Mouse (Mus musculus) spleen, postnatal 36 days (tissue): ENCODE measurements at regions not wholly inside any gene's neighbourhood (a gene's known extent, or its start where the extent isn't known, plus 50 kb on each side); places are given as distances from the start of the nearest gene placed in this dataset.
A peak's percentile ranks its signal among the peaks of the same experiment; 100 is the strongest.
"Not testable (repeated sequence)": the region's sequence is repeated elsewhere in the genome, so short reads cannot be mapped to it uniquely, and the experiment has no call there.

ENCODE experiments used
- DNase-seq, 2 experiments: peaks; one replicate each; pipeline ENCODE4 v3.0.0; 2022; ENCODE audit warnings: low spot score in 2 of 2, mixed read lengths in 1 of 2

DNA sequence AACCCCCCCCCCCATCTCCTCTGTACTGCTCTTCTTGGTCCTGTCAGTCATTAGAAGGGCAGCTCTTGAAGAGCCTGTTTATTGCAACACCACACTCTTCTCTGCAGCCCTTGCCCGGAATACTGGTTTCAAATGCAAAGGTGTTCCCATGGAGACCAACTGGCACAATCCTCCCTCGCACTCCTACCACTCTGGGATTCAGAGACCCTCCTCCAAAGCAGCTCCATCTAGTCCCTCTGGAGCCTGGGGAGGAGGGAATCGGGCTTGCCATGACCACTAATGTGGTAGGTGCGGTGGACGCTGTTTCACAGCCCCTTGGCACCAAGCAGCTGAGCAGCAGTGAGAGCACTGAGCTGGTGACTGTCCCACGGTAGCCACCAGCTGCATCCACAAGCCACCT is 83.1 kb downstream of the Stk35 start:
- DNase-seq: no peak

DNA sequence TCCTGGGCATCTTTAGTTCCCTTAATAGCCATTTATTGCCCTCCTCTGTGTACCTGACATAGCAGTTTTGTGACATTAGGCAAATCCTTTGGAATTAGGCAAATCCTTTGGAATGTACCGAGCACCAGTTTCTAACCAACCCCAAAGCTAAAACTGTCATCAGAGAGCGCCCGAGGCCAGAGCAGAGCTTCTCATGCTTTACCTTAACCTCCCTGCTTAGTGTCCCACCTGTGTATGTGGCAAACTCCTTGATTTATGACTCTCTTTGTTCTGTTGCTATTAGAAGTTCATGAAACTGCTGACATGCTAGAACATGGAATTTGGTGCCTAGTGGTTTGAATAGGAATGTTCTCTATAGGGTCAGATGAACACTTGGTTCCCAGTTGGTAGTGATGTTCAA is 84.0 kb downstream of the Stk35 start:
- no peak for DNase-seq

DNA sequence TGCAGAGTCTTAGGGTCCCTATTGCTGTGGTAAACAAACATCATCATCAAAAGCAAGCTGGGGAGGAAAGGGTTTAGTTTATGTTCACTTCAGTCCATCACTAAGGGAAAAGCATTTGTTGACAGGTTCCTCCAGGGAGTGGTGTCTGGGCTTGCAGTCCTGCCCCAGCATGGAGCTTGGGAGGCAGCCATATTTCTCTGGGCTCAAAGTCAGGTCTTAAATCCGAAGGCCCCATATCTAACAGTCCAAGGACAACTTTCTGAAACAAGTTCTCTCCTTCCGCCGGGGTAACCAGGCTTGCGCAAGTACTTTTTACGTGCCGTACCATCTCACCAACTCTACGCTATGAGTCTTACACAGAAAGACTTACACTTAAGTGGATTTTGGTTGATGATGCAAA is 85.2 kb downstream of the Stk35 start:
- no peak for DNase-seq

DNA sequence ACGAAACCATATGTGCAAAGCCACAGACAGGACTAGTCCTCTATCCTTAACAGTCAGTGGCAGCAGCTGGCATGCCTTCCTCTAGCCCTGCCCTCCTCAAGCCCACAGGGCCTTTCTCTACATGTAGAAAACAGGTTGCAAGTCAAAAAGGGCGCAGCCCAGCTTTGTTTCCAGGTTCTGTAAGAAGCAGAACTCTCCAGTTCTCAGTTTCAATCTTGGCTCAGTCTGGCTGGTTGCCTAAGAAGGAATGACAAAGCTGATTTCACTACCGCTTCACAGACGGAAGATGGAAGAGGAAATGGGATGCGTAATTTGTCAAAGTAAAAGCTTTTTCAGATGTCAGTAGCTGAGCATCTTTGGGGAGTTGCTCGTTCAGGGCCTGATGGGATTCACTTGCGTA is 92.9 kb downstream of the Stk35 start:
- DNase-seq: peak; percentile 7 to 46

DNA sequence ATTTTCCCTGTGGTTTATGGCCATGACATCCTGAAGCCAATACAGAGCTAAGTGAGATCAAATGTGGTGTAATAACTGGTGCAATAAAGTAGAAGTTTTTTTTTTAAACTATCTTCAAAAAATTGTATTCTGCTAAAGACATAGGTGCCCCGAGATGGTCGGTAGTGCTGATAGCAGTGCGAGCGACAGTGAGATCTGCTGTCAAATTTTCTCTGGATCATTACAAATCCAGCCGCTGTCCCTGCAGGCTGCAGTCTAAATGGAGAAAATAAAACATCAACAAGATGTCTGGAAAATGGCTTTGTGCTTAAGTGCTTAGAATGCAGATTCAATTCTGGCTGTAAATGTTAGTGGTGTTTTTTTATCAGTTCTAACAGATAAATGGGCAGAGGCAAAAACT is 93.5 kb downstream of the Stk35 start:
- no peak for DNase-seq

DNA sequence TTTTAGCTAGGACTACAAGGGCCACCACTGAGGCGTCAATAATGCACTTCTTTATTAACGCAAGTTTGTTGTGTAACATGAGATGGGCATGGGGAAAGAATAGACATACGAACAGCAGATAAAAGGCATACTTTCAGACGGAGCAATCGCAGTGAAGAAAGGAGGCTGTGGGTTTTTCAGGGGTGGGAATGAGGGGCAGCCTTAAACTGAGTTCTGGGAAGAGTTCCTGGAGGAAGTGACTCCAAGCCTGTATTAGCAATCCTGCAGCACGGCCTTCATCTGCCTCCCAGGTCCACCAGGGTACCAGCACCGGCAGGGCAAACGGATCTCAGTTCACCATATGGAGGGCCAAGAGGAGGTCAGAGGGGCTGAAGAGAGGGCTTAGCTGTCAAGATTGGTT is 94.6 kb downstream of the Stk35 start:
- DNase-seq: no peak

DNA sequence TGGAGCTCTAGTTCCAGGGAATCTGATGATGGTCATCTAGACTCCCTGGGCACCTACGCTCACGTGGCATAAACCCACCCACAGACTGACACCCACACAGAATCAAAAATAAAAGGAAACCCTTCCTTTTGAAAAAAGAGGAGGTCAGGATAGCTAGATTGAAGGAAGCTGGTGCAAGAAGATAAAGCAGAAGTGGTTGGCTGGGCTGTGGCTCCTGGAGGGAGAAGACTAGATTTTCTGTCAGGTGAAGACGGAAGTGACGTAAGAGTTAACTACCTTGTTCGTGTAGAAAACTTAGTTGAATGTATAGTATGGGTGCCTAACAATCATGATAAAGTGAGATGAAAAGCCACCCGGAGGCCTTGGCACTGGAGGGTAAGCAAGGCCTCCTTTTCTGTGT is 95.1 kb downstream of the Stk35 start:
- DNase-seq: no peak

DNA sequence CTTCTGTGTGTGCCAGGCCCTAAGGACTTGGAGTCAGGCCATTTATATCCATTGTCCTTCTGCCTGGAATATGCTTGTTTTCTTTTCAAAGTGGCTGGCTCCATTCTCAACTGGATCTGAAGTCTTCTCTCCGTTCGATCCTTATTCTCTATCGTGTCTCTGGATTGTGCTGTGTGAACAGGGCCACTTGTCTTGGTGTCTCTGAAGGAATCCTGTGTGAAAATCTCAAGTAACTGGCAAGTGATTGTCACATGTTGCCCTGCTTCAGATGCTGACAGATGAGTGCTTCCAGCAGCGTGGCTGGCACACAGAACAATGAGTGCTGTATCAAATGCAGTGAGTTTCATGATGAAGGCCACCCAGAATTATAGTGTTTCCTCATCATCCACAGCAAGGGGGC is 96.4 kb downstream of the Stk35 start:
- no peak for DNase-seq

DNA sequence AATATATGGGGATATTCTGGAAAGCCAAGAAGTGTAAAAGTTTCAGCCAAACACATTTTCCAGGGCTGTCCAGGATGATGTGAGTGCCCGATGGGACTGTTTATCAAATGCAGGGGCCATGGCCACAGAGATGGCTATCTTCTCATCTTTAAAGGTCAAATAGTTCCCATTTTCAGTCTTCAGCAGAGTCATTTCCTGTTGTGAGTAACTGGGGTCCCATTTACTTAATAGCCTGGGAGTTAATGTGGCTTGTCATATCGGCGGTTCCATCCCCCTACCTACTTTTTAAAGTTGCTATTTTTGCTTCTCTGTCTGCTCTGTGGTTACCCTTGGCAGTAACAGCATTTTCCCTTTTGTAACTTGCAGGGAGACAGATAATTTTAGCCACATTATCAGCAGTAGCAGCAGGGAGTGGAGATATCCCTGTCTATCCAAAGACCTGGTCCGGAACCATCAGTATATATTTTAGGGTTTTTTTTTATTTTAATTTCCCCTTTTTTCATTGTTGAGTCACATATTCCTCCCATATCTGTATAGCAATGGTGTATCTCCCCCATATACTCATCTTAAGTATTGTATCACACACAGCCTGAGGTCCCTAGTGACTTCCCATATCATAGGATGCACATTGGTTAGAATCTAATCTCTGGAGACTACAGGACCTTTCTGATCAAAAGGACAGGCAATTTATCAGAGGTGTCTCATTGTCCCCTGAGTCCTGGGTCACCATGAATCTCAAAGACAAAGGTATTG is 103.2 kb downstream of the Stk35 start:
- DNase-seq: no peak

DNA sequence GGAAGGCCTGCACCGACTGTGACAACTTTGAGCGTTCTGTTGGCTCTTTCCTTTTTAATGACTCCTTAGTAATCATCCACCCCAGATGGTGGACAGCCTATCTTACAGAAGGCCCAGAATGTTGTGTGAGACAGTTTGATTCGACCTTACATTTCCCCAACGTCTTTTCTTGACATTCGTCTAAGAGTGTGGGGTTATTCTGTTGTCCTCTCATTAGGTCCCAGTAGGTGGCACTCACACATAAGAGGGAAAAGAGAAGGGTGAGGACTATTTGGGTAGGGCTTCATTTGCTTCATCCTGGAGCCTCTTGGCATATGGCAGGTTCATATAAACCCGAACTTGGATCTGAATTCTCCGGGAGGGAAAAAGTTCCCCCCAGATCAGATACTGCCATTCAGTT is 104.4 kb downstream of the Stk35 start:
- no peak for DNase-seq

DNA sequence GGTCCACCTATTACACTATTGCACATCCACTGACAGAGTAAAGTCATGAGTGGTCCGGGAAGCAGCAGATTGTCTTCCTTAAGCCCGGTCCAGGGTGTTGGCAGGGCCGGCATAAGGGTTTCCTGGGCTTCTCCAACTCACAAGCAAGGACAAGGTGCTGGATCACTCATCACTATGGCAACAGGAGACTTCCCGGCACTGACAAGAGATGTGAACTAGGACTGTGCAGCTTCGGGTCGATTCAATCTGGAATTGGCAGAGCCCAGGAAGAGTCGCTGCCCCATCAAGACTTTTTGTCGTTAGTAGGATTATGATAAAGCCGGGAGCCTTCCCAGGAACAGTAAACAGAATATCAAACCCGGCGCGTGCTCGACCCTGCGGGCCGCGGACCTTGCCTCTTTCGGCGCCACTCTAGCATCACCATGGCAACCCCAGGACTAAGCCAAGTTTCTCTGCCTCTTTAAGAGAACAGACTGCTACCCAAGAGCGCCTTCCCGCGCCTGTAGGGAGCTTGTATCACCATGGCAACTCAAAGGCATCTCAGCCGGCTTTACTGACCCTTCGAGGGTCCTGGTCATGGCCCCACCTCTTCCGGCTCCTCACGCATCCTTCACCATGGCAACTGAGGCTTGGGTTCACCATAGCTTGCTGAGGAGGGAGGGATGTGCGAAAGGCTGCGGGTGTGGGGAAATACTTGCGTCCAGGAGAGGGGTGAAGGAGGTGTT is 103.3 kb upstream of the Tgm3 start:
- no peak for DNase-seq

DNA sequence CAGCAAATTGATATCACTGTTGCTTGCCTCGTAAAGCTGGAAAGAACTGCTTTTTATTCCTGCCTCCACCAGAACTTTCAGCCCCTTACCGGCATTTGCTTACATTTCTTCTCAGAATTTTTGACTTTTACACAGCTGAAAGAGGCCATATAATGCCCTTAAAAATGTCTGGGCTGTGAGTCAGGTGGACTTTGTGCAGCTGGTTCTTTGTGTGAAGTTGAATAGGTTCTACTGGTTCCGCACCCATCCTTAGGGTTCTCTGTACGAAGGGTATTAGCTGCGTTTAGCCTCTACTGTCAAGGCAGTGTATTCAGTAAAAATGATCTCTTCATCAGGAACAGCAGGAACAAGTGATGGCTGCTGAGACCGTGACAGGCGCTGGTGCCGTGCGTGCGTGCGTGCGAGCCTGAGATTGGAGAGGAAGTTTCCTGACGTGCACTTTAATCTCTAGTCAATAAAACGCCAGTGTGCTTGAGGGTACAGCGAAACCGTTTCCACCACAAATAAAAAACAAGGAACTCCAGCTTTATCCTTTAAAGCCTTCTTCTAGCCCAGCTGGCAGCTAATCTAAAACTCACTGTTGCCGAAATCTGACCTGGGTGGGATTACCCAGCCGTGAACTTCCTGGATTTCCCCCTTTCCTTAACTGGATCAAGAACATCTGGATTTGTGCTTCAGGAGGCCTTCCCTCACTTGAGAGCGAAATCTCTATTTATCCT is 100.8 kb upstream of the Tgm3 start:
- no peak for DNase-seq

DNA sequence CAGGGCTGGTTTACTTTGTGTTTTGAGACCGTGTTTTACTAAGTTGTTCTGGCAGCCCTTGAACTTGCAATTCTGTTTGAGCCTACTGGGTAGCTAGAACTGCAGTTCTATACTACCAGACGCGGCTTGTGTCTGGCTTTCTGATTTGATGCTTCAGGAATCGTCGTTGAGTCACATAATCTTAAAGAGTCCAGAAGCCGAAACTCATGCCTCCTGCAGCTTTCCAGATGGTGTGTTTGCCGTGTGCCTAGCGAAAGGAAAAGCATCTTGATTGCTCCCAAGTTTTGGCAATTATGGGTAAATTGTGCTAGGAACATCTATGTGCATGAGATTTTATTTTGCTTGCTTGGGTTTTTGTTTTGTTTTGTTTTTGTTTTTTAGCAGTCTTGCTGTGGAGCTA is 99.6 kb upstream of the Tgm3 start:
- no peak for DNase-seq

DNA sequence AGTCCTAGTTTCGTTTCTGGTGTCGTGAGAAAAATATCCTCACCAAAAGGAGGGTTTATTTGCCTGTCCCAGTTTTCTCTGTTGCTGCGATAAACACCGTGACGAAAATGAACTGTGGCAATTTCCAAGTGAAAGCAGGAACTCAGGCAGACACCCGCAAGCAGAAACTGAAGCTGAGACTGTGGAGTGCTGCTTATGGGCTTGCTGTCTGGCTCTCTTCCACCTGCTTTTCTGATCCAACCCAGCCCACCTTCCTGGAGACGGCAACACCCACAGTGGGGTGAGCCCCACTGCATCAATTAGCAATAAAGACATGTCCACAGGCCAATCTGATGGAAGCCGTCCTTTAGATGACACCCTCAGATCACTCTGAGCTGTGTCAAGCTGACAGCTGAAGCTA is 97.9 kb upstream of the Tgm3 start:
- DNase-seq: no peak

DNA sequence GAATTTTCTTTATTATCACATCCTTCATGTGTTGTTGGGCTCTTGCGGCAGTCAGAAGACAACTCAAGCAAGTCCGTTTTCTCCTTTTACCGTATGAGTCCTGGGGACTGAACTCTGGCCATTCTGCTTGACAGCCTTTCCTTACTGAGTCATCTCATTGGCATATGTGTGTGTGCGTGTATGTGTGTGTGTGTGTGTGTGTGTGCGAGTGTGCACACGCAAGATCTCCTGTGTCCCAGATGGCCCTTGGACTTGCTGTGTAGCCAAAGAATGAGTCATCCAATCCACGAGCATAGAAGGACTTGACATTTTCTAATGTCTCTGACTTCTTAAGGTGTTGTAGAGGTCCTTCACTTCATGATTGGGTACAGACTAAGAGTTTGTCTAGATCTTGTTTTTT is 95.7 kb upstream of the Tgm3 start:
- no peak for DNase-seq

DNA sequence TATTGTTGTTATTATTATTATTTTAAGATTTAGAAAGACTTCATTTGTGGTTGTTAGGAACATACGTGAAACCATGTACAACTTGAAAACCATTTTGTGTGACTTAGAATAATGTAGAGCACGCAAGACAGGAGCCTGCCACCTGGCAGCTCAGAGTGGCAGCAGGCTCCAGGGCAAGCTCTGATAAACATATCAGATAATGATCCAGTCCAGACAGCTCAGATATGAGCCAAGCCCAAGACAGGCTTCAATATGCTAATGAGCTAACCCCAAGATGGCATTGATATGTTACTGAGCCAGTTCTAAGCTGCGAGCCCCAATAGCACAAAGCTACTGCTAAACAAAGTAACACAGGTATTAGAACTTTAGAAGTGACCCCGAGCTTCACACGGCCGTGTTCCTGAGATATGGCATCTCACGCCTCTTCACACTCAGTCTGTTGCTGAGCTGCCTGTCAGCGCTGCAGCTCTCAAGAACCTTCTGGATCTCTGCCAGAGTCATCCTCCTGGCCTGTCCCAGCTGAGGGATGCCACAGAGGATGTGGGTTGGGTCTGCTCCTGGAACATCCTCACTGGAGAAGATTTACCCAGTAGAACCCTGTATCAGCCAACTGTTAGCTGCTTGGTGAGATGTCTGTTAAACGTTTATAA is 93.9 kb upstream of the Tgm3 start:
- DNase-seq: no peak

DNA sequence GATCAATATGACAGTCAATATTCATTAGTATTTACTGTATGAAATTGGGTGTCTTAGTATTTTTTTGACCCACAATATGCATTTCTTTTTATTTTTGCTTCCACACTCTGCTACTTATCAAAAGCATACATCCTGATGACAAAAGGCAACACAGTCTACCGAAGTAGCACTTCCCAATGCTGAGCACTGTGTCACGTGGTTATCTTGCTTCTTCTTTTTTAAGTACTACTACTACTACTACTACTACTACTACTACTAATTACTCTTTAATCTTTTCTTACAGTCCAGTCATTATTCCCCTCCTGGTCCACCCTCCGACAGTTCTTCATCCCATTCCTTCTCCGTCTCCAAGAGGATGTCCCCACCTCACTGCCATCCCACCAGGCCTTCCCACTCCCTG is 92.6 kb upstream of the Tgm3 start:
- no peak for DNase-seq

DNA sequence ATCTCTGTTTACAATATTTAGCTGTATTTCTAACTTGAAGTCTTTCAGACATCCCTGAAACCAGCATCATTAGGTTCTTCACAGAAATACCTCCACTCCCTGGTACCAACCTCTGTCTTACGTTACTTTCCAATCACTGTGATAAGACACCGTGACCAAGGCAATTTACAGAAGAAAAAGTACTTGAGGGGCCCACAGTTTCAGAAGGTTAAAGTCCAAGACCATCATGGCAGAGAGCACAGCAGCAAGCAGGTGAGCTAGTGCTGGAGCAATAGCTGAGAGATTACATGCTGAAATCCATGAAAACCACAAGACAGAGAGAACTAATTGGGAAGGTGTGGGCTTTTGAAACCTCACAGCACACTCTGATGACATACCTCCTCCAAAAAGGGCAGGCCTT is 84.9 kb upstream of the Tgm3 start:
- DNase-seq: no peak

DNA sequence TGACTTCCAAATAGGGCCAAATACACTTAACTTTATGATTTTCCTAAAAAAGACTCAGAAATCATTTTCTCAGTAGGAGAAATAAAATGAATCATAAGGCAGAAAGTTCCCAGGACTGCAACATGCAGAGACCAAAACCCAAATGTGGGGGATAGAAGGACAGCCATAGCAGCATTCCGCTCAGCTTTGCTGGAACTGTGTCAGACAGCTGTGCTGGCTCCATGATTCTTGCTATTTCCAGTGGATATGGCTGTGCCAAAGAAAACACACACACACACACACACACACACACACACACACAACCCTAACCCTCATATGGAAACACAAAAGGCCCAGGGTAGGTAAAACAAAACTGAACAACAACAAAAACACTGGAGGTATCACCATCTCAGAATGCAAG is 78.6 kb upstream of the Tgm3 start:
- no peak for DNase-seq

DNA sequence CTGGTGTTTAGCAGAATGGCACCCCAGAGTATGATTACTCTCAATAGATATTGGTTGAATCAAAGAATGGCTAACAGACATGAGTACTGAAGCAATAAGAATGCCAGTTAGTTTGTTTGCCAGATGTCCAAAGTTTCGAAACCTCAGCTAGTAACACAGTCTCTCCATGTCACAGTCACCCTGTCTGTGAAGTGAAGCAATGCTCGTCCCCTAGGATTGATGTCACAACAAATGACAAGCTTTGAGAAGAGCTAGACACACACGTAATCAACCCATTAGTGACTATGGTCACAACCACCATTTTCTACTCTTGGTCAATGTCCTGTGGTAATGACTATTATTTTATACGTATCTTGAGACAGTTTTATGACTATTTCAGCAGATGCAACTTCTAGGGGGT is 69.3 kb upstream of the Tgm3 start:
- no peak for DNase-seq

DNA sequence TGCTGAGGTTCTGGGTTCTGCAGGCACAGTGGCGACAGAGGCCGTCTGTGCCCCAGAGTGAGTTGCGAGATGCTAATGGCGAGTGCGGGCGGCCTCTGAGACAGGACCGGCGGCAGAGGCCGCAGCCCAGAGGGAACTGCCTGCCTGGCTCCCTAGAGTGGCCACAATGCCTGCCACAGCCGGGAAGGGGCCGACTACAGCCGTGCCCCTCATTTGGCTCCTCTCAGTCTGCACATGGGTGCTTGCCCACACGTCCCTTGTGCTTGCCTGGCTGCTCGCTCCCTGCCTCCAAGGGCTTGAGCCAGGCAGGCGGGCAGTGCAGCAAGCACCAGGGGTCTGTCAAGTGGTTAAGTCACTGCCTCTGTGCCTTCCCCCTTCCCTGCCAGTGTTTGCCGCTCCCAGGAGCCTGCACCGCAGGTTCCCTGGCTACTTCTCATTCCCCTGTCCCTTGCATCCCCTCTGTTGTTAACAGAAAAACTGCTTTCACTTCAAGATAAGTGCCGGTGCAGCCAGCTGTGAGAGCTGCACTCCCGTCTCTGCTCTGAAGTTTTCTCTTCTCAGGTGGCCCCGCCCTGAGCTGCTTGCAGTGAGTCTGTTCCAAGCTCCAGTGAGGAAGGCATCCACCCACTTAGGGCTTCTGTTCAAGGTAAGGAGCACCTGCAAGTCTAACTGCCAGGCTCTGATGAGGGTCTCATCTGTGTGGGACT is 64.1 kb upstream of the Tgm3 start:
- DNase-seq: no peak

DNA sequence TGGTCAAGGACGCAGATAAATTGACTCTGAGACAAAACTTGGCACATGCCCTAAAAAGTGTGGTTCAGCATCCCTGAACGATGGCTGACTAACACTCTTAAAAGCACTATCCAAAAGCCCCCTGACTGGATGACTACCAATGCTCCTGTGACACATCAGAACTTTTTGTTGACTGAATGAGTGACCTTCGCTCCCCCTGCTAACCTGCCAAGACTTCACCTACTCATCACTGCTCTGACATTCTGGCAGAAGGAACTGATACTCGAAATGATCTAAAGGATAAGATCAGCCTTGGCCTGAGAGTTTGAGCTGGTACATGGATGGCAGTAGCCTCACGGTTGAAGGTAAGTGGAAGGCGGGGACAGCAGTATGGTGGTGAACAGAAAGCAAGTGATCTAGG is 62.4 kb upstream of the Tgm3 start:
- not testable (repeated sequence) for DNase-seq
